Mouse (Mus musculus) cortical plate, adult 2 months (tissue): ENCODE measurements around the gene Thbs2.

Experiments used
- CTCF ChIP-seq: fragments of 200-500 bp; IDR thresholded peaks from 2 replicates; pipeline ENCODE4 v1.5.1; 2011; ENCODE audit warnings: mild to moderate bottlenecking, control low read depth, low read length; ENCODE audit not compliant: insufficient read depth; ENCODE audit errors: extremely low read depth
- POLR2A ChIP-seq: fragments of 200-500 bp; IDR thresholded peaks from 2 replicates; pipeline ENCODE4 v1.6.1; 2011; ENCODE audit warnings: mild to moderate bottlenecking, low read length, control low read depth; ENCODE audit not compliant: insufficient read depth; ENCODE audit errors: extremely low read depth

GRCm38 (mm10) chr17:14647996-14648640 lies 45.9 kb downstream of the Thbs2 start:
- TF ChIP-seq CTCF (no peak), POLR2A (no peak)
